Comparison of ENCODE assay signal across 8 mouse cellular contexts in the genomic region with DNA sequence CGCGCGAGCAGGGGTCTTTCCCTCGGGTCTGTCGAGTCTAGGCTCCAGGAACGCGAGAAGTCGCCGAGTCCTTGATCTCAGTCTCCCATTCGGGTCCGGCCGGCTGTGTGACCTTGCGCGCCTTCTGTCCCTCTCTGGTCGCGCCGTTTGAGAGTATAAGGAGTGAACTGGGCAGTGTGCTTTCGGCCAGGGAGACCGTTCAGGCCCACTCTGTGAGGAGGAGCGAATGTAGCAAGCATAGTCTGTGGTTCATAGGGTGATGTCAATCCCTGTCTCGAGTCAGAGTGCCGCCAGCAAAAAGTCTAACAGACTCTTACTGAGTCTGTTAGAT. TPM values are rescaled to one million over a fixed set of nuclear protein-coding genes. Genes with fewer than 3 reads are reported as not detected.
DNase-seq lines count a peak whose midpoint lies in the region; ATAC-seq and TF ChIP-seq lines count a peak whose summit lies in the region.

No protein-coding gene starts in this region.

- peaks cover 28% of the 10 kb centered on the region for H3K4me1 ChIP-seq in heart, embryonic 10.5 days
- H3K4me1 ChIP-seq in CH12.LX (ENCODE audit: control insufficient read depth in 1 of 2, insufficient read depth in 2 of 2): peaks cover 2 to 50% of the 10 kb centered on the region in 2 experiments; a peak in 2 of 4 replicates
- peaks cover 20% of the 10 kb centered on the region for H3K4me1 ChIP-seq in forebrain, embryonic 14.5 days (ENCODE audit: control insufficient read depth, insufficient read depth, low read length)
- peaks cover 41% of the 10 kb centered on the region for H3K4me1 ChIP-seq in liver, embryonic 15.5 days (replicated peaks)

- no peaks in the 10 kb centered on the region for H3K9me3 ChIP-seq in heart, embryonic 10.5 days
- no peaks in the 10 kb centered on the region for H3K9me3 ChIP-seq in CH12.LX (replicated peaks; ENCODE audit: low read length)
- no peaks in the 10 kb centered on the region for H3K9me3 ChIP-seq in forebrain, embryonic 14.5 days (replicated peaks; ENCODE audit: control insufficient read depth, low read length)
- H3K9me3 ChIP-seq in liver, embryonic 15.5 days (replicated peaks): no peaks in the 10 kb centered on the region

- peak overlapping the region; percentile 99 for H3K27ac ChIP-seq in heart, embryonic 10.5 days
- peak overlapping the region; percentile 80; the same call in 1 of the 2 replicates for H3K27ac ChIP-seq in CH12.LX (ENCODE audit: insufficient read depth, low read depth)
- peak overlapping the region; percentile 90 for H3K27ac ChIP-seq in forebrain, embryonic 14.5 days (ENCODE audit: low read depth, low read length)
- H3K27ac ChIP-seq in liver, embryonic 15.5 days (replicated peaks): peak overlapping the region; percentile 83

- no peak for TF ChIP-seq CTCF in CH12.LX (conservative IDR thresholded peaks at IDR 0.05 in 1 of 2, IDR thresholded peaks at IDR 0.05 in 1 of 2; ENCODE audit: low read depth in 2 of 2, low read length in 2 of 2)

- H3K4me3 ChIP-seq in heart, embryonic 10.5 days: peak overlapping the region; percentile 84
- H3K4me3 ChIP-seq in CH12.LX (replicated peaks in 1 of 3; ENCODE audit: low read depth in 2 of 3, low read length in 2 of 3, poor library complexity in 1 of 3): peak overlapping the region; percentile 76 to 94 (median 90)
- H3K4me3 ChIP-seq in forebrain, embryonic 14.5 days (ENCODE audit: low read depth, low read length): peak overlapping the region; percentile 91
- H3K4me3 ChIP-seq in liver, embryonic 15.5 days (replicated peaks): peak overlapping the region; percentile 78

- no peak for TF ChIP-seq POLR2A in CH12.LX (IDR thresholded peaks at IDR 0.05; ENCODE audit: low read depth, low read length)

- H3K36me3 ChIP-seq in heart, embryonic 10.5 days: peaks cover 19% of the 10 kb centered on the region
- H3K36me3 ChIP-seq in CH12.LX (replicated peaks in 1 of 2; ENCODE audit: control insufficient read depth in 1 of 2, insufficient read depth in 1 of 2, low read length in 1 of 2): peaks cover 9 to 13% of the 10 kb centered on the region in 2 experiments
- H3K36me3 ChIP-seq in forebrain, embryonic 14.5 days (ENCODE audit: control insufficient read depth, insufficient read depth, low read length): peaks cover 15% of the 10 kb centered on the region
- peaks cover 16% of the 10 kb centered on the region for H3K36me3 ChIP-seq in liver, embryonic 15.5 days (replicated peaks)

- H3K4me2 ChIP-seq in CH12.LX (ENCODE audit: insufficient read depth, low read depth, poor library complexity, severe bottlenecking): peak overlapping the region; percentile 94
- peak overlapping the region; percentile 73 for H3K4me2 ChIP-seq in forebrain, embryonic 14.5 days (ENCODE audit: low read length)
- peak overlapping the region; percentile 79 for H3K4me2 ChIP-seq in liver, embryonic 15.5 days

- DNase-seq in heart, embryonic 10.5 days (ENCODE audit: low spot score): no peak
- DNase-seq in heart, postnatal 25 days (ENCODE audit: low spot score): no peak
- no peak for DNase-seq in CH12.LX (ENCODE audit: extremely low read depth)
- DNase-seq in forebrain, embryonic 14.5 days (ENCODE audit: low spot score): peak; percentile 19
- DNase-seq in Muller cell, postnatal 12 days (ENCODE audit: inconsistent ontology term): no peak
- no peak for DNase-seq in right cerebral cortex, postnatal 36 days (ENCODE audit: low spot score in 2 of 2)
- DNase-seq in cerebellum, adult 11 months: no peak

- peak overlapping the region; percentile 9 for H3K9ac ChIP-seq in CH12.LX (ENCODE audit: insufficient read depth, low read depth)
- H3K9ac ChIP-seq in forebrain, embryonic 14.5 days (ENCODE audit: low read length): peak overlapping the region; percentile 90
- peak overlapping the region; percentile 66 for H3K9ac ChIP-seq in liver, embryonic 15.5 days

- under 1% methylated on average over 22 of the region's 22 CpGs for WGBS in heart, embryonic 10.5 days
- 0% methylated on average over 22 of the region's 22 CpGs for WGBS in forebrain, embryonic 14.5 days
- under 1% methylated on average over 22 of the region's 22 CpGs for WGBS in liver, embryonic 15.5 days (ENCODE audit: insufficient replicate concordance)

- TF ChIP-seq EP300 in CH12.LX (IDR thresholded peaks at IDR 0.05; ENCODE audit: low read length): no peak

- TF ChIP-seq RAD21 in CH12.LX (IDR thresholded peaks at IDR 0.05; ENCODE audit: low read depth, low read length): no peak

- peaks cover 35% of the 10 kb centered on the region for H3K79me2 ChIP-seq in CH12.LX (replicated peaks; ENCODE audit: control insufficient read depth, extremely low read depth, insufficient read depth, poor library complexity, severe bottlenecking)

- dilution Hi-C loops in CH12.LX (cut with MboI; ENCODE audit: extremely low pct_ligation_motif_present, extremely low pct_unique_long_range_greater_than_20kb, low sequenced_read_pairs): no loop called here

- intact Hi-C loops in heart, postnatal 25 days (cut with DNase I): no loop called here

- H3K27me3 ChIP-seq in heart, embryonic 10.5 days (ENCODE audit: insufficient read depth, poor library complexity, severe bottlenecking): no peaks in the 10 kb centered on the region
- H3K27me3 ChIP-seq in CH12.LX (replicated peaks): no peaks in the 10 kb centered on the region
- H3K27me3 ChIP-seq in forebrain, embryonic 14.5 days (replicated peaks; ENCODE audit: control insufficient read depth, insufficient read depth, low read length): no peaks in the 10 kb centered on the region
- H3K27me3 ChIP-seq in liver, embryonic 15.5 days: peaks cover 3% of the 10 kb centered on the region; the same call in 1 of the 2 replicates

- in situ Hi-C loops in CH12.LX (cut with MboI; ENCODE audit: low pct_ligation_motif_present, low pct_unique_long_range_greater_than_20kb, low sequenced_read_pairs): no loop called here

- ATAC-seq in forebrain, embryonic 14.5 days: no peak; the same call in 1 of the 2 replicates
- ATAC-seq in liver, embryonic 15.5 days (ENCODE audit: insufficient read depth): peak; percentile 40

TF ChIP-seq in CH12.LX, 34 proteins besides CTCF, POLR2A, EP300 and RAD21:
- no peak for TF ChIP-seq MAZ (IDR thresholded peaks at IDR 0.05; ENCODE audit: low read depth, low read length)

RNA-seq across cellular contexts. Expression of gene Mrps5, which starts 0.5 kb away (rescaled TPM):
- 155 and 156 TPM in 2 replicates for polyA plus RNA-seq in heart, embryonic 10.5 days (2016; fragmentation: Nextera tagmentation; extraction: Ambion mirVana)
- 100 to 1,000 TPM in 1 of 2 experiments, 10 to 100 TPM in 1; 96.9 to 101 TPM for total RNA-seq in heart, postnatal 25 days (2021)
- total RNA-seq in CH12.LX (2012; rRNA removed) (173 and 188 TPM in 2 replicates), CH12.LX (2014; rRNA removed) (144 and 186 TPM in 2 replicates)
- polyA plus RNA-seq in CH12.LX (2012; ENCODE audit: insufficient read length, low read depth): 210 and 278 TPM in 2 replicates
- 156 and 172 TPM in 2 replicates for polyA plus RNA-seq in forebrain, embryonic 14.5 days (2014; fragmentation: Nextera tagmentation; extraction: Ambion mirVana)
- 60.2 and 70.5 TPM in 2 replicates for polyA plus RNA-seq in liver, embryonic 15.5 days (2015; fragmentation: Nextera tagmentation; extraction: Ambion mirVana)

RNA-seq across cellular contexts. Expression of gene Zfp661, which starts 0.6 kb away (rescaled TPM):
- 2.8 and 4.4 TPM in 2 replicates for polyA plus RNA-seq in heart, embryonic 10.5 days (2016; fragmentation: Nextera tagmentation; extraction: Ambion mirVana)
- 1 to 10 TPM; 1.4 to 1.5 TPM for total RNA-seq in heart, postnatal 25 days (2021)
- 4.1 and 4.7 TPM in 2 replicates for total RNA-seq in CH12.LX (2012; rRNA removed)
- total RNA-seq in CH12.LX (2014; rRNA removed): 5.9 and 6.7 TPM in 2 replicates
- polyA plus RNA-seq in CH12.LX (2012; ENCODE audit: insufficient read length, low read depth): 2.5 and 3.2 TPM in 2 replicates
- 9.1 and 9.4 TPM in 2 replicates for polyA plus RNA-seq in forebrain, embryonic 14.5 days (2014; fragmentation: Nextera tagmentation; extraction: Ambion mirVana)
- polyA plus RNA-seq in liver, embryonic 15.5 days (2015; fragmentation: Nextera tagmentation; extraction: Ambion mirVana): 0.74 and 0.96 TPM in 2 replicates

RNA-seq across cellular contexts. Expression of gene Prom2, which starts 46.2 kb away (rescaled TPM):
- 0.33 and 1.2 TPM in 2 replicates for polyA plus RNA-seq in heart, embryonic 10.5 days (2016; fragmentation: Nextera tagmentation; extraction: Ambion mirVana)
- total RNA-seq in heart, postnatal 25 days (2021): not detected
- not detected in 2 replicates for total RNA-seq in CH12.LX (2012; rRNA removed)
- not detected in 2 replicates for total RNA-seq in CH12.LX (2014; rRNA removed)
- polyA plus RNA-seq in CH12.LX (2012; ENCODE audit: insufficient read length, low read depth): not detected in 2 replicates
- polyA plus RNA-seq in forebrain, embryonic 14.5 days (2014; fragmentation: Nextera tagmentation; extraction: Ambion mirVana): 0.04 TPM in 1 of 2 replicates, not detected in the other
- polyA plus RNA-seq in liver, embryonic 15.5 days (2015; fragmentation: Nextera tagmentation; extraction: Ambion mirVana): not detected in 2 replicates

Comparison
In these comparisons a context has a peak if more than half of its experiments do, and no peak if none do; other contexts are left out.
1. H3K9ac ChIP-seq: peak in every context shown above with its lines; median percentile 90 in forebrain, embryonic 14.5 days; 66 in liver, embryonic 15.5 days; 9 in CH12.LX.